Mouse (Mus musculus): ENCODE measurements at regions not wholly inside any gene's neighbourhood (a gene's known extent, or its start where the extent isn't known, plus 50 kb on each side); places are given as distances from the start of the nearest gene placed in this dataset.
"Not testable (repeated sequence)": the region's sequence is repeated elsewhere in the genome, so short reads cannot be mapped to it uniquely, and the experiment has no call there.

GRCm38 (mm10) chr1:160843671-160844070 lies 50.7 kb upstream of the Rabgap1l start:
- DNase-seq, result peak; percentile 12

- not testable (repeated sequence) for DNase-seq
These were observed 51.7 kb upstream of the Rabgap1l start for GRCm38 (mm10) chr1:160844709-160845108.

GRCm38 (mm10) chr1:160850674-160851073 lies 55.5 kb upstream of the Rc3h1 start:
- DNase-seq, result no peak

- DNase-seq, result no peak
These were observed 51.8 kb upstream of the Rc3h1 start for GRCm38 (mm10) chr1:160854410-160854809.

GRCm38 (mm10) chr1:160855411-160855810 lies 50.8 kb upstream of the Rc3h1 start:
- no peak for DNase-seq

GRCm38 (mm10) chr1:160855926-160856620 lies 50.1 kb upstream of the Rc3h1 start:
- DNase-seq, result no peak
